Mouse (Mus musculus): ENCODE data around the gene Klhl3. TPM values are rescaled to one million over a fixed set of nuclear protein-coding genes. Genes with fewer than 3 reads are reported as not detected.

The Klhl3 gene
- polyA plus RNA-seq (2015; fragmentation: Nextera tagmentation; extraction: Ambion mirVana) = 3.2 and 3.4 TPM in 2 replicates

DNA sequence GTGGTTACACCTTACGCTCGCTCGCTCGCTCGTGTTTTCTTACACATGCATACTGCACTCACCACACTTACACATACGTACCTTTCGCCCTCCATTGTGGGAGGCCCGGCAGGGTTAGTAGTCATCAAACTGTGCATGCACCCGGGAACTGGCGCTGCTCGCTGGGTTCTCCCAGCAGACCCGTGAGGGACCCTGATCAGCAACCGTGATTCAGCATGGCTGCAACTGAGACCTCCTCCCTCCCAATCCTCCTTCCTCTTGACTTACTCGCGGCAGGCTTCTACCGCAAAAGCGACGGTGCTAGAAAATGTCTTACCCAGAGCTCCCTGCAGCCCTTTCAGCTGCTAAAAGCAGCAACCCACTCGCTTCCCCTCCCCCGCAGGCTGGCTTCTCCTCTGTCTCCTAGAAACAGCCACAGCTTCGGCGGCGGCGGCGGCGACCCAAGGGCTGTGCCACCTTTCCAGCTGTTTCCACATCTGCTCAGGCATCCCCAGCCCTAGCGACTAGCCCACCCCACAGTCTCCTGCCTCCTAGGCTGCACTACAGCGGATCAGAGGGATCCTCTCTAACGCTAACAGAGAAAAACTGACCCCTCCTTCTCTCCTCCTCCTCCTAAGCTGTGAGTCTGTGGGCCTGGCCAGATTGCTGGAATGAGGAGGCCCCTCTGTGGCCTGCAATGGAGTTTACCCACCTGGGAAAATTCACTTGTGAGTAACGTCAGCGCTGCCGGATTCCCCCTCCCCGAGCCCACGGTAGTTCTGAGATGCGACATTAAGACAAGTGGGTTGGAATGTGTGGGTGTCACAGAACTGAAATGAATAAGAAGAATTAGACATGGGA, at the start of gene Klhl3:
Klhl3 (minus strand) TSS at position 532 of the 840 bp plus-strand sequence.
- WGBS = under 1% methylated on average over 35 of the region's 35 CpGs
- Histone ChIP-seq H3K9ac (peak within 1 kb of the TSS; percentile 38), H3K27ac (peak within 1 kb of the TSS; percentile 71), H3K4me1 (peaks cover 11% of the 10 kb centered on the region), H3K9me3 (no peaks in the 10 kb centered on the region), H3K36me3 (no peaks in the 10 kb centered on the region), H3K27me3 (replicated peaks) (no peaks in the 10 kb centered on the region), H3K4me2 (peak within 1 kb of the TSS; percentile 84), H3K4me3 (replicated peaks) (peak within 1 kb of the TSS; percentile 57)
- peak; percentile 82 for ATAC-seq (ENCODE audit: insufficient read depth, low FRiP score, low read depth)

DNA sequence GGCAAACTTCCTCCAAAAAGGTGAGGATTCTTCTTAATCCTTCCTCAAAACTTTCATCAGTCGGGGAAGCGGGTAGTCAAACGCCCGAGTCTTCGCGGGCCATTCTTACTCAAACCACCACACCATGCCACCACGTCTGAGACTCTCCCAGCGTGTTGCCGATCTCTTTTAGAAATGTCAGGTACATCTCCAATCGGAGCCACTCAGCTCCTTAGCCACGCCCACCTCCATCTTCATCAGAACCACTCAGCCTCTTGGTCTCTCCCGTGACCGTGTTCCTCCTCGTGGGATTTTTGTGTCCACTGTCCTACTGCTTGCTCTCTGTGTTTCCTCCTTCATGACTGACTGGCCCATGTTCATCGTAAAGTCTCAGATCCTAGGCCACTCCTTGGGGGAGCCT, 47.4 kb upstream of the Klhl3 start:
- WGBS = 93% methylated on average over 15 of the region's 15 CpGs
- Histone ChIP-seq H3K27ac (no peak overlapping the region), H3K4me2 (no peak overlapping the region), H3K36me3 (peaks cover 28% of the 10 kb centered on the region), H3K4me1 (peaks cover 3% of the 10 kb centered on the region; the same call in 1 of the 2 replicates), H3K9ac (no peak overlapping the region), H3K4me3 (replicated peaks) (no peak overlapping the region), H3K27me3 (replicated peaks) (no peaks in the 10 kb centered on the region), H3K9me3 (no peaks in the 10 kb centered on the region)
- ATAC-seq (ENCODE audit: insufficient read depth, low FRiP score, low read depth) = no peak

DNA sequence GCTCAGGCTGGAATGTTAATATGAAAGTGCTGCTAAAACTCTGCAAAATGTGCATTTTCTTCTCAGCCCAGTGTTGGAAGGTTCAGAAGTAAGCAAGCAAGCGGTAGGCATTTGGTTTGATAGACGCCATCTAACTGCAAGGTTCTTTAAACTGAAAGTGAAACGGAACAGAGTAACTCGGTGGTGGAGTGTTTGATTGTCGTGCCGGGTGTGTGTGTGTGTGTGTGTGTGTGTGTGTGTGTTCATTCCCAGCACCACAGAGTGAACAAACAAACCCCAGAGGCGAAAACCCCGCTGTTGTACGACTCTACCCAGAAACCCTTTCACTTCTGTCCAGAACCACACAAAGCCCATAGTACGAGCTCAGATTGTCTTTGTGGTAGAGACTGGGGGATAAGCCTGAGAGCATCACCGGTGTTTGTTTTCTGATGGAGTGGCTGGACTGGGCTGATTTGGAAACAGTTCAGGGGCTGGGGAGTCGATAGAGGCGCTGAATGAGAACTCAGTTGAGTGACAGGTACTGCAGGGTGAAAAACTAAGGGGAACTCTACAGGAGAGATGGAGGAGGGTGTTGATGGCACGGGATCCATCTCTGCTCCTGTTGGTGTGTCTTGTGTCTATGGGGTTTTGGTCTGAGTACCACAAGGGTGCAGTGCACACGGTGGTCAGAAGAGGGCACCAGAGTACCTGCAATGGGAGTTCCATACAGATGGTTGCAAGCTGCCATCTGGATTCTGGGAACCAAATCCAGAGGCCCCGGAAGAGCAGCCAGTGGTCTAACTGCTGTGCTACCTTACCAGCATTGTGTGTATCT, 44.9 kb upstream of the Klhl3 start:
- ATAC-seq (ENCODE audit: insufficient read depth, low FRiP score, low read depth) = peak; percentile 42; the same call in 1 of the 2 replicates
- Histone ChIP-seq H3K4me1 (peaks cover 3% of the 10 kb centered on the region; the same call in 1 of the 2 replicates), H3K4me3 (replicated peaks) (peak overlapping the region; percentile 90), H3K9ac (peak overlapping the region; percentile 61), H3K4me2 (peak overlapping the region; percentile 94), H3K27ac (peak overlapping the region; percentile 63), H3K9me3 (no peaks in the 10 kb centered on the region), H3K36me3 (peaks cover 24% of the 10 kb centered on the region), H3K27me3 (replicated peaks) (no peaks in the 10 kb centered on the region)
- 8% methylated on average over 16 of the region's 16 CpGs for WGBS

DNA sequence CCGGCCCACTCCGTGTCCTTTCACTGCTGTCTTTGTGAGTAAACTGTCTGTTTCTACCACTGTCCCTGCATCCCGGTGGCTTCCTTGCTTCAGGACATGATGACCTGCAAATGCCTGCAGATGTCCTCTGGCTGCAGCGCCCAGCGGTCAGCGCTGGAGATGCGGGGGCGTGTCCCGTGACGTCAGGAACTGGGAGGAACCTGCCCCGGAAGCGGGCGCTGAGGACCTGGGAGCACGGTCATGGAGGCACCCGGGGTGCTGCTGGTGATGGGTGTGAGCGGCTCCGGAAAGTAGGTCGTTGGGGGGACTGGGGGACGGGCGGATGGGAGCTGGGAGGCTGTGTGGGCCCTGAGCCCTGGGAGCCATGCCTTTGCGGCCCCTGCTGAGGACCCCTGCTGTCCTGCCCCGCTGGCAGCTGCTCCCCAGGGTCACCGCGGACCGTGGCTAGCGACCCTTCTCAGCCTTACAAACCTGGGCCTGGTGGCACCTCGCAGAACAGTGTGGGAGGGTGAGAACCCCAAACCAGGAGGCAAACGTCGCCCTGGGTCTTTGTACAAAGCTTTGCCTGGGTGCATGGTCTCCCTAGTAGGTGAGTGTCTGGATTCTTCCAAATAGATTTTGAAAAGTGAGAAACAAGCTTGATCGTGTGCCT, 44.2 kb upstream of the Klhl3 start, which contains the start of gene Idnk:
Idnk (plus strand) TSS at position 203 of the 652 bp plus-strand sequence.
- 0% methylated on average over 30 of the region's 30 CpGs for WGBS
- peak within 1 kb of the TSS; percentile 61 for H3K9ac ChIP-seq
- peak within 1 kb of the TSS; percentile 90 for H3K4me3 ChIP-seq (replicated peaks)
- H3K27me3 ChIP-seq (replicated peaks) = no peaks in the 10 kb centered on the region
- ATAC-seq (ENCODE audit: insufficient read depth, low FRiP score, low read depth) = peak; percentile 90
- H3K36me3 ChIP-seq = peaks cover 20% of the 10 kb centered on the region
- peak within 1 kb of the TSS; percentile 94 for H3K4me2 ChIP-seq
- no peaks in the 10 kb centered on the region for H3K9me3 ChIP-seq
- H3K4me1 ChIP-seq = peaks cover 3% of the 10 kb centered on the region; the same call in 1 of the 2 replicates
- H3K27ac ChIP-seq = peak within 1 kb of the TSS; percentile 63

DNA sequence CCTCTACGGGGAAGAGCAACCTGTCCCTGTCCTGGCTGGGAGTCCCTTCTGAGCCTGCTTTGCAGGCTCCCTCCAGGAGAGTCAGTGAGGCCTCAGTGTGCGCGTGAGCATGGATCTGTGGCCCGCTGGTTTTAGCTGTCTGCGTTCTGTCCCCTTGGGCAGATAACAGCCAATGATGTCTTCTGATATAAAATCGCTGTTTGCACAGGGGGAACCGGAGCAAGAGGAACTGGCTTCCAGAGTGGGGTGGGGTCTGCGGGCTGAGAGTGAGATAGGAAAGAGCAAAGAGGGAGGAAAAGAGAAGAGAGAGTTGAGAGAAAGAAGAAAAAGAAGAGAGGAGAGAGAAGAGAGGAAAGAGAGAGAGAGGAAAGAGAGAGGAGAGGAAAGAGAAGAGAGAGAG, 43.6 kb upstream of the Klhl3 start:
- no peak for ATAC-seq (ENCODE audit: insufficient read depth, low FRiP score, low read depth)
- peak overlapping the region; percentile 94 for H3K4me2 ChIP-seq
- WGBS = 19% methylated on average over 8 of the region's 8 CpGs
- H3K36me3 ChIP-seq = peaks cover 18% of the 10 kb centered on the region
- H3K27me3 ChIP-seq (replicated peaks) = no peaks in the 10 kb centered on the region
- peaks cover 3% of the 10 kb centered on the region; the same call in 1 of the 2 replicates for H3K4me1 ChIP-seq
- H3K4me3 ChIP-seq (replicated peaks) = peak overlapping the region; percentile 90
- H3K9me3 ChIP-seq = no peaks in the 10 kb centered on the region
- no peak overlapping the region for H3K27ac ChIP-seq
- no peak overlapping the region for H3K9ac ChIP-seq

DNA sequence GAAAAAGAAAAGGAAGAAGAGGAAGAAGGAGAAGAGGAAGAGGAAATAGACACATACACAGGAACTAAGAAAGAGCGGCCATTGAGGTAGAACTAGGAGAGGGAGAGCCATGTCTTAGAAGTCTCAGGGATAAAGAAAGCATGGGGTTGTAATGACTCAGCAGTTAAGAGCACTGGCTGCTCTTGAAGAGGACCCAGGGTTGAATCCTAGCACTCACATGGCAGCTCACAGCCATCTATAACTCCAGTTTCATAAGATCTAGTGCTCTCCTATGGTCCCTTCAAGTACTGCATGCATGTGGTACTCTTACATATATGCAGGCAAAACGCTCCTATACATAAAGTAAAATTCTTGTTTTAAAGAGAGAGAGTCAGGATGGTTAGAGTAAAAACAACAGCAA, 42.6 kb upstream of the Klhl3 start:
- WGBS = 90% methylated on average over 2 of the region's 2 CpGs
- Histone ChIP-seq H3K27me3 (replicated peaks) (no peaks in the 10 kb centered on the region), H3K4me3 (replicated peaks) (no peak overlapping the region), H3K9me3 (no peaks in the 10 kb centered on the region), H3K9ac (no peak overlapping the region), H3K4me1 (peaks cover 3% of the 10 kb centered on the region; the same call in 1 of the 2 replicates), H3K27ac (no peak overlapping the region), H3K36me3 (peaks cover 10% of the 10 kb centered on the region), H3K4me2 (no peak overlapping the region)
- no peak for ATAC-seq (ENCODE audit: insufficient read depth, low FRiP score, low read depth)

DNA sequence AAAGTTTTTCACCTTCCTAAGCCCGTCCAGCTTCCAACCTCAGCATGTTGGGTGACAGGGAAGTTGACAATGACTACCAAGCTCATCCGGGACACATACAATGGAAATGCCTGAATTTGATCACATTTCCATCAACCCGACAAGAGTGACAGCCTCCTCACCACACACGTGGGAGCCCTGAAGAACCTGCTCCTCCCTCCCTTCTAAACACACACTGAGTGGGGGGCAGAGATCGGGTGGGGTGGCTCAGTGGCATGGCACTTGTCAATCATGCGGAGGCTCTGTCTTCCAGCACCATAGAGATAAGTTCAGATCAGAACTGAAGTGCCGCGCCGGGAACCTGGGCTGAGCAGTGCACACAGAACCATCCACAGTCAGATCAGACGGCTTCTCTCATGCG, 37.0 kb upstream of the Klhl3 start:
- H3K27me3 ChIP-seq (replicated peaks) = no peaks in the 10 kb centered on the region
- H3K27ac ChIP-seq = no peak overlapping the region
- 77% methylated on average over 11 of the region's 11 CpGs for WGBS
- no peaks in the 10 kb centered on the region for H3K9me3 ChIP-seq
- H3K4me2 ChIP-seq = no peak overlapping the region
- no peak overlapping the region for H3K9ac ChIP-seq
- ATAC-seq (ENCODE audit: insufficient read depth, low FRiP score, low read depth) = no peak
- H3K36me3 ChIP-seq = no peaks in the 10 kb centered on the region
- no peak overlapping the region for H3K4me3 ChIP-seq (replicated peaks)
- H3K4me1 ChIP-seq = no peaks in the 10 kb centered on the region

DNA sequence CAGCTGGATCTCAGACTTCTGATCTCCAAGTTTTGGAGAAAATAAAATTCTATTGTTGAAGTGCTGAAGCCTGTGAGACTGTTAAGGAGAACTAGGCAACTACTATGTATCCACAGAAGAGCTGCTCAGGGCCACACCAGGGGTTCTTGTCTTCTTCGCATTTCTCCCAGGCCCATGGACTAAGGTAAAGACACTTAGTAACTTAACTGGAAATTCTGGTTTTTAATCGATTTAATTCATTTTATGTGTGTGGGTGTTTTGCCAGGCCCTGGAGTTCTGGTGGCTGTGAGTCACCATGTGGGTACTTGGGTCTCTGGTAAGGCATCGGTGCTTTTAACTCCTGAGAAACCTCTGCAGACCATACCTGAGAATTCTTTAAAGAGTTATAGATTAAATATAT, 36.2 kb upstream of the Klhl3 start:
- H3K27ac ChIP-seq = no peak overlapping the region
- no peak overlapping the region for H3K4me3 ChIP-seq (replicated peaks)
- no peaks in the 10 kb centered on the region for H3K27me3 ChIP-seq (replicated peaks)
- no peak for ATAC-seq (ENCODE audit: insufficient read depth, low FRiP score, low read depth)
- H3K4me1 ChIP-seq = no peaks in the 10 kb centered on the region
- H3K9ac ChIP-seq = no peak overlapping the region
- H3K9me3 ChIP-seq = no peaks in the 10 kb centered on the region
- H3K36me3 ChIP-seq = no peaks in the 10 kb centered on the region
- WGBS = 73% methylated on average over 3 of the region's 3 CpGs
- H3K4me2 ChIP-seq = no peak overlapping the region

DNA sequence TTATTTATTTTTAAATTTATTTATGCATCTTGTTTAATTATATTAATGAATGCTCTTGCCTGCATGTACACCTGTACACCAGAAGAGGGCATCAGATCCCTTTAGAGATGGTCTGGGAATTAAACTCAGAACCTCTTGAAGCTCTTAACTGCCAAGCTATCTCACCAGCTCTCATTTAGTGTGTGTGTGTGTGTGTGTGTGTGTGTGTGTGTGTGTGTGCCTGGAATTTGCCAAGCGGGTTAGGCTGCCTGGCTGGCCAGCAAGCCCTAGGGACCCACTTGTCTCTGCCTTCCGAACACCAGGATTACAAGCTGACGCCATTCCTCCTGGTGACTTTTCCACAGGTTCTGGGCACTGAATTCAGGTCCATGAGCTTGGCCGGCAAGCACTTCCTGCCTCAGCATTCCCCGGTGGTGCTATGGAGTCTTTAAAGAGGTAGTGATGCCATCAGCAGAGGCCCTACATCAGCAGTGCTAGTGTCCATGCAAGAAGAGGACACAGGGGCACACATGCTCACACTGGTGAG, 35.7 kb upstream of the Klhl3 start:
- no peaks in the 10 kb centered on the region for H3K36me3 ChIP-seq
- H3K9ac ChIP-seq = no peak overlapping the region
- no peaks in the 10 kb centered on the region for H3K9me3 ChIP-seq
- no peaks in the 10 kb centered on the region for H3K4me1 ChIP-seq
- WGBS = 41% methylated on average over 5 of the region's 5 CpGs
- ATAC-seq (ENCODE audit: insufficient read depth, low FRiP score, low read depth) = peak; percentile 39; the same call in 1 of the 2 replicates
- no peaks in the 10 kb centered on the region for H3K27me3 ChIP-seq (replicated peaks)
- H3K4me3 ChIP-seq (replicated peaks) = peak overlapping the region; percentile 37
- peak overlapping the region; percentile 73 for H3K4me2 ChIP-seq
- H3K27ac ChIP-seq = no peak overlapping the region

DNA sequence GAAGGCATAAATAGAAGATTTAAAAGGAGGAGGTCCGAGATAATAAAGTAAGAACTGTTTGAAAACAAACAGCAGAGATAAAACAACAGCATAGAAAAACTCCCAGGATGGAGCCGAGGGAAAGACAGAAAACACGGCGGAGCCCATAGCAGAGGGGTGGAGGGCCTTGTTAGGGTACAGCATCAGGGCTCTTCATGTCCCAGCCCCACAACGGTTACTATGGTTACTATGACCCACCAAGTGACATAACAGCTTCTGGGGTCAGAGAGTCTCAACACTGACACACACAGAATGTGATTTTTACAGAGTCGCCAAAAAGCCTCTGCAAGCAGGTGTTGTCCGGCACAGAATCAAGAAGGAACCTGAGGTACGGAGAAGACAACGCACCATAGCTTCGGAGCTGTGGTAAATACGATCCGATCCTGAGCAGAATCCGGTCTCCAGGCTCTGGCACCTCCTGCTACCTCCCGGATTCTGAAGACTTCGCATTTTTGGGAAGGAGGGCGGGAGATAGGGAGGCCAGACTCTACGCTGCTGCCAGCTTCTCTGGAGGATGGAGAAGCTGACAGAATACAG, 35.0 kb upstream of the Klhl3 start:
- Histone ChIP-seq H3K4me2 (peak overlapping the region; percentile 73), H3K27me3 (replicated peaks) (no peaks in the 10 kb centered on the region), H3K9me3 (no peaks in the 10 kb centered on the region), H3K4me3 (replicated peaks) (peak overlapping the region; percentile 37), H3K9ac (no peak overlapping the region), H3K4me1 (no peaks in the 10 kb centered on the region), H3K27ac (no peak overlapping the region), H3K36me3 (no peaks in the 10 kb centered on the region)
- peak; percentile 82; the same call in 1 of the 2 replicates for ATAC-seq (ENCODE audit: insufficient read depth, low FRiP score, low read depth)
- WGBS = 1% methylated on average over 17 of the region's 17 CpGs

DNA sequence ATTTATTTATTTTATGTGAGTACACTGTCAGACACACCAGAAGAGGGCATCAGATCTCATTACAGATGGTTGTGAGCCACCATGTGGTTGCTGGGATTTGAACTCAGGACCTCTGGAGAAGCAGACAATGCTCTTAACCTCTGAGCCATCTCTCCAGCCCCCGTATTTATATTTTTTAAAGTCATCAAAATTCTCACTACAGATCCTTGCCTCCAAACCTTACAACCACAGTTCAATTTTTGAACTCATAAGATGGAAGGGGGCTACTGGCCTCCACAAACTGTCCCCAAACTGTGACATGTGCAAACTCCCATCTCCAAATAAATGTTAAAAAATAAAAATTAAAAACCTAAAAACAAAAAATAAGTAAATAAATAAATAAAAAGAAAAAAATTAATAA, 34.4 kb upstream of the Klhl3 start:
- 79% methylated on average over 1 of the region's 1 CpGs for WGBS
- Histone ChIP-seq H3K27ac (no peak overlapping the region), H3K9me3 (no peaks in the 10 kb centered on the region), H3K9ac (no peak overlapping the region), H3K4me3 (replicated peaks) (no peak overlapping the region), H3K27me3 (replicated peaks) (no peaks in the 10 kb centered on the region), H3K36me3 (no peaks in the 10 kb centered on the region), H3K4me1 (no peaks in the 10 kb centered on the region), H3K4me2 (no peak overlapping the region)
- no peak for ATAC-seq (ENCODE audit: insufficient read depth, low FRiP score, low read depth)

Data from stomach, embryonic 15.5 days (tissue).